In genomic region chr2:27438281-27438680, GRCm38 (mm10) we compare ENCODE assay signal across 11 mouse cellular contexts. TPM values are rescaled to one million over a fixed set of nuclear protein-coding genes. Genes with fewer than 3 reads are reported as not detected.
DNase-seq lines count a peak whose midpoint lies in the region; ATAC-seq and TF ChIP-seq lines count a peak whose summit lies in the region.
"Had no signal": no experiment of that assay in that cellular context is flagged by ENCODE, and none has a peak within 500 bp of the region (broad histone marks: within the 10 kb centered on the region; RNA-seq: fewer than 3 reads in every experiment).

No protein-coding gene starts in this region.

- no peaks in the 10 kb centered on the region for H3K27me3 ChIP-seq in embryonic facial prominence, embryonic 10.5 days (replicated peaks; ENCODE audit: low read depth, poor library complexity, severe bottlenecking)
- H3K27me3 ChIP-seq in myocyte (ENCODE audit: control insufficient read depth, insufficient read depth, insufficient read length): no peaks in the 10 kb centered on the region
- H3K27me3 ChIP-seq in hindbrain, embryonic 14.5 days (ENCODE audit: control insufficient read depth, insufficient read depth, low read length): no peaks in the 10 kb centered on the region
- H3K27me3 ChIP-seq: hindbrain, embryonic 12.5 days had no signal

- 23% methylated on average over 11 of the region's 11 CpGs for WGBS in embryonic facial prominence, embryonic 10.5 days
- 25% methylated on average over 11 of the region's 11 CpGs for WGBS in hindbrain, embryonic 14.5 days

- no peak overlapping the region for H3K9ac ChIP-seq in hindbrain, embryonic 14.5 days
- H3K9ac ChIP-seq: hindbrain, embryonic 12.5 days had no signal

- no peak for ATAC-seq in hindbrain, embryonic 14.5 days (ENCODE audit: low FRiP score)
- ATAC-seq in cerebellum, adult (ENCODE audit: insufficient number of reproducible peaks, low FRiP score, low TSS enrichment): no peak

- no peak overlapping the region for H3K4me3 ChIP-seq in embryonic facial prominence, embryonic 10.5 days
- H3K4me3 ChIP-seq in myocyte: no peak overlapping the region
- H3K4me3 ChIP-seq in hindbrain, embryonic 14.5 days (replicated peaks; ENCODE audit: low read length): no peak overlapping the region
- H3K4me3 ChIP-seq: hindbrain, embryonic 12.5 days; left cerebral cortex, adult 2 months had no signal

- no peaks in the 10 kb centered on the region for H3K9me3 ChIP-seq in embryonic facial prominence, embryonic 10.5 days
- no peaks in the 10 kb centered on the region for H3K9me3 ChIP-seq in hindbrain, embryonic 14.5 days (ENCODE audit: control insufficient read depth, low read length)
- H3K9me3 ChIP-seq: hindbrain, embryonic 12.5 days had no signal

- H3K27ac ChIP-seq in embryonic facial prominence, embryonic 10.5 days (replicated peaks): no peak overlapping the region
- no peak overlapping the region for H3K27ac ChIP-seq in hindbrain, embryonic 14.5 days
- H3K27ac ChIP-seq: hindbrain, embryonic 12.5 days; left cerebral cortex, adult 2 months had no signal

- TF ChIP-seq POLR2A in myocyte (IDR thresholded peaks at IDR 0.05; ENCODE audit: insufficient read length, low read depth): no peak

- peak; percentile 54 to 72 for DNase-seq in adrenal gland, adult (ENCODE audit: inconsistent age in 2 of 2, low spot score in 1 of 2)
- no peak for DNase-seq in adrenal gland, adult 8-10 months
- DNase-seq in CD4-positive, CD25-positive, alpha-beta regulatory T cell, adult 2 months (ENCODE audit: low read depth, low spot score): peak; percentile 75
- peak; percentile 48 for DNase-seq in embryonic facial prominence, embryonic 10.5 days (ENCODE audit: low spot score)
- no peak for DNase-seq in hindbrain, embryonic 14.5 days (ENCODE audit: low spot score)
- no peak for DNase-seq in layer of hippocampus, postnatal 25 days (ENCODE audit: extremely low spot score in 1 of 2, low spot score in 1 of 2)
- DNase-seq: cerebellum, postnatal 25 days had no signal

- H3K4me2 ChIP-seq in myocyte (ENCODE audit: low read depth): peak overlapping the region; percentile 60
- H3K4me2 ChIP-seq in hindbrain, embryonic 14.5 days (replicated peaks): no peak overlapping the region
- H3K4me2 ChIP-seq: hindbrain, embryonic 12.5 days had no signal

- H3ac ChIP-seq in myocyte (ENCODE audit: control insufficient read depth, insufficient read length): no peak overlapping the region

- H3K79me2 ChIP-seq in myocyte (ENCODE audit: control insufficient read depth, insufficient read depth): no peaks in the 10 kb centered on the region

- H3K4me1 ChIP-seq in embryonic facial prominence, embryonic 10.5 days: peaks cover 25% of the 10 kb centered on the region
- H3K4me1 ChIP-seq in hindbrain, embryonic 14.5 days (replicated peaks; ENCODE audit: control insufficient read depth, insufficient read depth, low read length): peaks cover 5% of the 10 kb centered on the region

- H3K36me3 ChIP-seq in embryonic facial prominence, embryonic 10.5 days (replicated peaks): no peaks in the 10 kb centered on the region
- no peaks in the 10 kb centered on the region for H3K36me3 ChIP-seq in myocyte (ENCODE audit: control insufficient read depth, insufficient read depth)
- H3K36me3 ChIP-seq in hindbrain, embryonic 14.5 days (replicated peaks; ENCODE audit: control insufficient read depth, insufficient read depth): no peaks in the 10 kb centered on the region
- H3K36me3 ChIP-seq: hindbrain, embryonic 12.5 days had no signal

TF ChIP-seq in myocyte, 11 proteins besides CTCF, POLR2A, EP300 and RAD21:
- TF ChIP-seq TCF3 (IDR thresholded peaks at IDR 0.05; ENCODE audit: insufficient read length, low read depth): no peak
- TF ChIP-seq POLR2AphosphoS2 (IDR thresholded peaks at IDR 0.05; ENCODE audit: insufficient read length, low read depth): no peak
- TF ChIP-seq MAX (IDR thresholded peaks at IDR 0.05; ENCODE audit: low read depth): no peak

RNA-seq across cellular contexts. Expression of gene Brd3os, which starts 3.8 kb away (rescaled TPM):
- 10 to 100 TPM in 3 of 4 experiments, 1 to 10 TPM in 1; 9.3 to 21.5 (median 15.3) TPM for total RNA-seq in adrenal gland, adult 8-10 months (2022)
- polyA plus RNA-seq in embryonic facial prominence, embryonic 10.5 days (2016; fragmentation: Nextera tagmentation; extraction: Ambion mirVana): 8.8 and 8.9 TPM in 2 replicates
- 28.7 TPM for polyA plus RNA-seq in myocyte (2012; fragmentation: generic; extraction: Trizol)
- 43.8 and 45.9 TPM in 2 replicates for polyA plus RNA-seq in hindbrain, embryonic 14.5 days (2014; fragmentation: Nextera tagmentation; extraction: Ambion mirVana)
- total RNA-seq in layer of hippocampus, postnatal 25 days (2021): 10 to 100 TPM; 24.5 to 25.4 TPM

RNA-seq across cellular contexts. Expression of gene Vav2, which starts 11.4 kb away (rescaled TPM):
- total RNA-seq in adrenal gland, adult 8-10 months (2022): 10 to 100 TPM; 23.4 to 55.4 (median 39.0) TPM
- 10.3 and 11.3 TPM in 2 replicates for polyA plus RNA-seq in embryonic facial prominence, embryonic 10.5 days (2016; fragmentation: Nextera tagmentation; extraction: Ambion mirVana)
- polyA plus RNA-seq in myocyte (2012; fragmentation: generic; extraction: Trizol): 14.1 TPM
- 15.0 and 16.0 TPM in 2 replicates for polyA plus RNA-seq in hindbrain, embryonic 14.5 days (2014; fragmentation: Nextera tagmentation; extraction: Ambion mirVana)
- 10 to 100 TPM; 12.5 to 12.8 TPM for total RNA-seq in layer of hippocampus, postnatal 25 days (2021)

Comparison
In these comparisons a context has a peak if more than half of its experiments do, and no peak if none do; other contexts are left out.
1. DNase-seq: peak in adrenal gland, adult (2 of 2), CD4-positive, CD25-positive, alpha-beta regulatory T cell, adult 2 months (single experiment) and embryonic facial prominence, embryonic 10.5 days (single experiment); none in adrenal gland, adult 8-10 months (single experiment), hindbrain, embryonic 14.5 days (single experiment) and layer of hippocampus, postnatal 25 days (0 of 2).